Mouse (Mus musculus) C2C12 (cell line): ENCODE measurements at regions not wholly inside any gene's neighbourhood (a gene's known extent, or its start where the extent isn't known, plus 50 kb on each side); places are given as distances from the start of the nearest gene placed in this dataset.

Experiments used
- CTCF ChIP-seq: IDR thresholded peaks from one replicate; pipeline ENCODE4 v1.5.1; 2011; ENCODE audit not compliant: control insufficient read depth, insufficient read depth, insufficient read length
- MAX ChIP-seq: IDR thresholded peaks from one replicate; pipeline ENCODE4 v1.6.1; 2011; ENCODE audit warnings: mild to moderate bottlenecking, control low read depth
- MYOD1 ChIP-seq: IDR thresholded peaks from one replicate; pipeline ENCODE4 v1.6.1; 2011; ENCODE audit warnings: low read depth; ENCODE audit not compliant: control insufficient read depth, insufficient read length
- MYOG ChIP-seq: IDR thresholded peaks from one replicate; pipeline ENCODE4 v1.6.1; 2011; ENCODE audit not compliant: control insufficient read depth, insufficient read length; ENCODE audit errors: extremely low read depth
- USF1 ChIP-seq: IDR thresholded peaks from one replicate; pipeline ENCODE4 v1.6.1; 2011; ENCODE audit warnings: low read depth, mild to moderate bottlenecking, control low read depth, moderate library complexity

DNA sequence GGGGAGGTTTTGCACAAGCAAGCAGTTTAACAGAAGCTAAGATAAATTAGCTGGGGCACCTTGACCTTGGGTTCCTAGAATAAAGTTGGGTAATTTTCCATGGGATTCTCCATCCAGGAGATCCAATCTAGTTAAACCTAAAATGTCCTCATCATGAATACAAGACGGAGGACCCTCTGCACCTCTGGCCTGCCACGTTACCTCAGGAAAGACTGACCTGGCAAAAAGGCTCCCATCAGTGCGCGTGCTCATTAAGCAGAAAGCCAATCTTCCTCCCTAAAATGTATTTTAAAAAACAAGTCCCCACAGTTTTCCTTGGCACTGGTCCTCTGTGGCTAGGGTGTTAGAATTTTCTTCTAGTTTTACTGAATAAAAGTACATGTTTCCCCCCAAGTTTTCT lies 134.9 kb downstream of the Foxo1 start:
- TF ChIP-seq CTCF (no peak), MYOD1 (no peak), USF1 (no peak), MYOG (no peak), MAX (no peak)
